Mouse (Mus musculus): Measurements from ENCODE around the gene Slc2a4. TPM values are rescaled to one million over a fixed set of nuclear protein-coding genes. Genes with fewer than 3 reads are reported as not detected.

Gene Slc2a4
- polyA plus RNA-seq, 2 experiments: 14.0 to 17.0 TPM

- peaks cover 18 to 25% of the 10 kb centered on the region in 2 experiments for H3K4me1 ChIP-seq (replicated peaks; ENCODE audit: control insufficient read depth in 2 of 2, insufficient read depth in 2 of 2, low read length in 1 of 2)
- H3K9ac ChIP-seq (replicated peaks): no peak overlapping the region
- 79% methylated on average over 11 of the region's 11 CpGs for WGBS (ENCODE audit: insufficient replicate concordance)
- H3K4me3 ChIP-seq (ENCODE audit: insufficient read depth in 1 of 2, low read depth in 2 of 2, low read length in 2 of 2): peak overlapping the region in 1 of 2 experiments; percentile 97; a peak in 2 of 4 replicates
- peak overlapping the region; percentile 91 for H3K4me2 ChIP-seq (ENCODE audit: low read depth)
- ATAC-seq (ENCODE audit: insufficient read depth): no peak
- H3K27me3 ChIP-seq (ENCODE audit: control insufficient read depth, insufficient read depth, low read length): no peaks in the 10 kb centered on the region
- DNase-seq (ENCODE audit: low read depth in 3 of 3, low spot score in 3 of 3): no peak
- peaks cover 41% of the 10 kb centered on the region for H3K36me3 ChIP-seq (replicated peaks; ENCODE audit: control insufficient read depth, insufficient read depth, low read depth)
- no peaks in the 10 kb centered on the region for H3K9me3 ChIP-seq (ENCODE audit: control insufficient read depth, low read length)
- TF ChIP-seq CTCF (IDR thresholded peaks at IDR 0.05; ENCODE audit: low read depth): 0 out of 2 replicates have a peak, but pooled peaks have one; percentile 33
- no peak for TF ChIP-seq EP300 (IDR thresholded peaks at IDR 0.05; ENCODE audit: low read depth)
- H3K27ac ChIP-seq: peak overlapping the region; percentile 91
Measured at GRCm38 (mm10) chr11:69994401-69995090, 46.6 kb upstream of the Slc2a4 start.

- Histone ChIP-seq H3K4me2 (ENCODE audit: low read depth) (peak overlapping the region; percentile 85), H3K4me1 (replicated peaks; ENCODE audit: control insufficient read depth in 2 of 2, insufficient read depth in 2 of 2, low read length in 1 of 2) (peaks cover 18 to 23% of the 10 kb centered on the region in 2 experiments), H3K27ac (no peak overlapping the region), H3K9me3 (ENCODE audit: control insufficient read depth, low read length) (no peaks in the 10 kb centered on the region), H3K36me3 (replicated peaks; ENCODE audit: control insufficient read depth, insufficient read depth, low read depth) (peaks cover 38% of the 10 kb centered on the region), H3K4me3 (ENCODE audit: insufficient read depth in 1 of 2, low read depth in 2 of 2, low read length in 2 of 2) (peak overlapping the region; percentile 44 to 66; a peak in 2 of 4 replicates), H3K27me3 (ENCODE audit: control insufficient read depth, insufficient read depth, low read length) (no peaks in the 10 kb centered on the region), H3K9ac (replicated peaks) (no peak overlapping the region)
- TF ChIP-seq EP300 (IDR thresholded peaks at IDR 0.05; ENCODE audit: low read depth) (no peak), CTCF (IDR thresholded peaks at IDR 0.05; ENCODE audit: low read depth) (no peak)
- ATAC-seq (ENCODE audit: insufficient read depth): no peak
- WGBS (ENCODE audit: insufficient replicate concordance): 87% methylated on average over 3 of the region's 3 CpGs
- no peak for DNase-seq (ENCODE audit: low read depth in 3 of 3, low spot score in 3 of 3)
Measured at GRCm38 (mm10) chr11:69992932-69993331, 44.9 kb upstream of the Slc2a4 start.

GRCm38 (mm10) chr11:69992396-69992795, 44.4 kb upstream of the Slc2a4 start:
- no peak for TF ChIP-seq CTCF (IDR thresholded peaks at IDR 0.05; ENCODE audit: low read depth)
- TF ChIP-seq EP300 (IDR thresholded peaks at IDR 0.05; ENCODE audit: low read depth): no peak
- no peaks in the 10 kb centered on the region for H3K27me3 ChIP-seq (ENCODE audit: control insufficient read depth, insufficient read depth, low read length)
- H3K4me1 ChIP-seq (replicated peaks; ENCODE audit: control insufficient read depth in 2 of 2, insufficient read depth in 2 of 2, low read length in 1 of 2): peaks cover 15 to 18% of the 10 kb centered on the region in 2 experiments
- peak overlapping the region; percentile 44 to 66; a peak in 3 of 4 replicates for H3K4me3 ChIP-seq (ENCODE audit: insufficient read depth in 1 of 2, low read depth in 2 of 2, low read length in 2 of 2)
- H3K27ac ChIP-seq: no peak overlapping the region
- WGBS (ENCODE audit: insufficient replicate concordance): 82% methylated on average over 10 of the region's 10 CpGs
- H3K9ac ChIP-seq (replicated peaks): peak overlapping the region; percentile 78
- no peaks in the 10 kb centered on the region for H3K9me3 ChIP-seq (ENCODE audit: control insufficient read depth, low read length)
- no peak for ATAC-seq (ENCODE audit: insufficient read depth)
- no peak for DNase-seq (ENCODE audit: low read depth in 3 of 3, low spot score in 3 of 3)
- peaks cover 41% of the 10 kb centered on the region for H3K36me3 ChIP-seq (replicated peaks; ENCODE audit: control insufficient read depth, insufficient read depth, low read depth)
- peak overlapping the region; percentile 85 for H3K4me2 ChIP-seq (ENCODE audit: low read depth)

- Histone ChIP-seq H3K27ac (peak overlapping the region; percentile 92), H3K4me3 (ENCODE audit: insufficient read depth in 1 of 2, low read depth in 2 of 2, low read length in 2 of 2) (peak overlapping the region; percentile 66 to 98), H3K4me1 (replicated peaks; ENCODE audit: control insufficient read depth in 2 of 2, insufficient read depth in 2 of 2, low read length in 1 of 2) (peaks cover 14 to 16% of the 10 kb centered on the region in 2 experiments), H3K9ac (replicated peaks) (peak overlapping the region; percentile 78), H3K4me2 (ENCODE audit: low read depth) (peak overlapping the region; percentile 85), H3K36me3 (replicated peaks; ENCODE audit: control insufficient read depth, insufficient read depth, low read depth) (peaks cover 43% of the 10 kb centered on the region), H3K27me3 (ENCODE audit: control insufficient read depth, insufficient read depth, low read length) (no peaks in the 10 kb centered on the region), H3K9me3 (ENCODE audit: control insufficient read depth, low read length) (no peaks in the 10 kb centered on the region)
- under 1% methylated on average over 15 of the region's 15 CpGs for whole genome bisulfite sequencing (ENCODE audit: insufficient replicate concordance)
- ATAC-seq (ENCODE audit: insufficient read depth) (peak; percentile 30), DNase-seq (ENCODE audit: low read depth in 3 of 3, low spot score in 3 of 3) (peak in 1 of 3 experiments; percentile 30)
- TF ChIP-seq EP300 (IDR thresholded peaks at IDR 0.05; ENCODE audit: low read depth): no peak
- no peak for TF ChIP-seq CTCF (IDR thresholded peaks at IDR 0.05; ENCODE audit: low read depth)
Measured at GRCm38 (mm10) chr11:69991711-69992110, 43.7 kb upstream of the Slc2a4 start.

All from liver, embryonic 14.5 days (tissue).